Mouse (Mus musculus): ENCODE measurements around the gene Gbp4. TPM values are rescaled to one million over a fixed set of nuclear protein-coding genes. Genes with fewer than 3 reads are reported as not detected.

Gene Gbp4
- 24.1 and 27.4 TPM in 2 replicates for polyA plus RNA-seq (2012; rRNA removed; ENCODE audit: low replicate concordance)

DNA sequence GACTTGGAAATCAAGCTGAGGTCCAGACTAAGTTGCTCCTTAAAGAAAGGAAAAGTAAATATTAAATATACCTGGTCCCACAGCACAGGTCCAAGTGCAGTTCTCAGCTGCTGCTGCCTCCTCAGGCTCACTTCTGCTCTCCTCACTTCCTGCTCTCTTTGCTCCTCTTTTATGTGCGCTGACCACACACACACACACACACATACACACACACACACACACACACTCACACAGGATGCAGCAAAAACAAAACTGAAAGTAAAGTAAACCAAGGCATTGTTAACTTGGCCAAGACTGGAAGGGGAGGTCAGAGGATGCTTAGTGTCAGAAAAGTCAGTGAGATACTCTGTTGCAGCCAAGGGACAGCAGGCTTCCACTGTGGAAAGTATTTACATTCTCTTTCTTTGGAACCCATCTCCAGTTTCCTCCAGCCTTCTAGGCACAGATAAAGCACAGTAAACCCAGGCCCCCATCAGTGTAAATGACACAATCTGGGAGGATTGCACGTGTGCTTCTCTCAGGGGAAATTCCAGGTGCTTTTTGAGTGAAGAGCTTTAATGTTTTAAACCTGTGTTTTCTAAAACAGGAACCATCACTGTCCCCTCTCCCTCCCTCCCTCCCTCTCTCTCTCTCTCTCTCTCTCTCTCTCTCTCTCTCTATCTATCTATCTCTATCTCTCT is at the start of gene Gbp4, which contains the start of the genes Gbp9 and Gbp8:
Gene Gbp4, minus strand, starts transcription at position 178 of the 680 bp plus-strand sequence.
Gene Gbp9, minus strand, starts transcription at position 131 of the 680 bp plus-strand sequence.
Gene Gbp8, minus strand, starts transcription at position 132 of the 680 bp plus-strand sequence.

Other genes starting within 250 kb of the Gbp4 start
- 1.6 and 4.1 TPM in 2 replicates for gene Abcg3, start 156.9 kb downstream of the Gbp4 start, polyA plus RNA-seq (2012; rRNA removed; ENCODE audit: low replicate concordance)
- 10.4 and 14.8 TPM in 2 replicates for gene Gbp9, start within 50 bp of the Gbp4 start, polyA plus RNA-seq (2012; rRNA removed; ENCODE audit: low replicate concordance)
- 5.4 and 7.0 TPM in 2 replicates for gene Gbp8, start within 50 bp of the Gbp4 start, polyA plus RNA-seq (2012; rRNA removed; ENCODE audit: low replicate concordance)
- gene Gbp10, start 99.9 kb upstream of the Gbp4 start, polyA plus RNA-seq (2012; rRNA removed; ENCODE audit: low replicate concordance) = 2.4 and 3.3 TPM in 2 replicates
- gene Gm43302, start 154.1 kb upstream of the Gbp4 start, polyA plus RNA-seq (2012; rRNA removed; ENCODE audit: low replicate concordance) = 2.0 and 6.3 TPM in 2 replicates
- gene Gbp6, start 154.1 kb upstream of the Gbp4 start, polyA plus RNA-seq (2012; rRNA removed; ENCODE audit: low replicate concordance) = 7.0 and 8.9 TPM in 2 replicates